Mouse (Mus musculus) G1E-ER4 (cell line): ENCODE results near the gene Olfr895. TPM values are rescaled to one million over a fixed set of nuclear protein-coding genes. Genes with fewer than 3 reads are reported as not detected.

Experiments
- GATA1 ChIP-seq: IDR thresholded peaks from one replicate; pipeline ENCODE4 v1.8.0; 2012; ENCODE audit warnings: low read length, inconsistent platforms
- polyA plus RNA-seq: library from polyadenylated mRNA; stranded (reverse); fragments of >175 nt; gene quantifications from 2 replicates; pipeline ENCODE4 v1.2.3, GENCODE M21; 2012

Gene Olfr895
- polyA plus RNA-seq, result not detected in 2 replicates

DNA sequence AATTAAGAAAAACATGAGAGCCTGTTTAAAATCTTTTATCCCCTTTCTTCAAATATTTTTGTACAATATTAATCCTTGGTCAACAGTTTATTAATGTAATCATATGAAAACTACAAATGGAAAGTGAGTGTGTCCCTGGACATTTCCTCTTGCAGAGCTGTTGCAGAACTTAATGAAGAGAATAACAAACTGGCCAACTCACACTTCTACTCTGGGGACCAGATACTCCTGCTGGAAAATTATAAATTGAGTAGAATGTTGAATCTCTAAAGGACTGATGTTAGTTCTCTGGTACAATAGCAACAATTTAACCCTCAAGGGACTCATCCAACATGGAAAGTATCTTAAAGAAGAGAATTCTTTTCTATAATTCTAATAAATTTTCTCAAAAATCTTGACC lies at the start of gene Olfr895:
Gene Olfr895, plus strand, starts transcription at position 301 of the 400 bp plus-strand sequence.
- no peak for TF ChIP-seq GATA1

DNA sequence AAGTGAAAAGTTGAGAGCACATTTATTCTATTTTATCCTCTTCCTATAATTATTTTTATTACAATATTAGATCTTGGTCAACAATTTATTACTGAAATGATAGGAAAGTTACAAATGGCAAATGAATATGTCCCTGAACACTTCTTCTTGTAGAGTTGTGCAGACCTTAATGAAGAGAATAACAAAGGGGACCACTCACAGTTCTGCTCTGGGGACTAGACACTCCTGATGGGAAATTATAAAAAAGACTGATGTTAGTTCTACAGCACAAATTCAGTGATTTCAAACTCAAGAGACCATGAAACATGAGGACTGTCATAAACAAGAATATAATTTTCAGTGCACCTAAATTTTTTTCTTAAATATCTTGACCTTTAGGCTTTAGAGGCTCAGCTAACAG lies 15.2 kb upstream of the Olfr895 start, which contains the start of gene Olfr143:
Gene Olfr143, plus strand, starts transcription at position 301 of the 400 bp plus-strand sequence.
- no peak for TF ChIP-seq GATA1

DNA sequence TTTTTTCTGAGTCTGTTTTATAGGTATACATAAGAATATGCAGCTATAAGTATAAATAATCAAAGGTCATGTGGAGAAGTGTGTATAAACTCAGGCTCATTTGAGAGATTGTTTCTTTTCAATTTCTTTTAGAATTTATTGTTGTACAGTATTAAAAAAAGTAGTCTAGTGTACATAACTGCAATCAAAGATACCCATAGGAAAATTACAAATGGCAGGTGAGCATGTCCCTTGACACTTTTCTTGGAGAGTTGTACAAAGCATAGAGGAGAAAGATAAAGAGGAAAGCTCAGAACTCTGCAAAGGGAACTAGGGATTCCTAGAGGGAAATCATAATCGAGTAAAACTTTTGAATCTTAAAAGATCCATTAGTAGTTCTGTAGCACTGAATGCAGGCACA lies 23.2 kb downstream of the Olfr895 start, which contains the start of gene Olfr896-ps1:
Gene Olfr896-ps1, plus strand, starts transcription at position 301 of the 400 bp plus-strand sequence.
- no peak for TF ChIP-seq GATA1

Other genes with a start within 250 kb of the Olfr895 start
- gene Olfr883, start 242.0 kb upstream of the Olfr895 start, polyA plus RNA-seq, result not detected in 2 replicates
- not detected in 2 replicates for gene Olfr884, start 221.3 kb upstream of the Olfr895 start, polyA plus RNA-seq
- gene Olfr885, start 206.5 kb upstream of the Olfr895 start, polyA plus RNA-seq, result not detected in 2 replicates
- gene Olfr887, start 183.8 kb upstream of the Olfr895 start, polyA plus RNA-seq, result not detected in 2 replicates
- not detected in 2 replicates for gene Olfr888, start 159.7 kb upstream of the Olfr895 start, polyA plus RNA-seq
- not detected in 2 replicates for gene Olfr889, start 152.7 kb upstream of the Olfr895 start, polyA plus RNA-seq
- gene Olfr890, start 125.3 kb upstream of the Olfr895 start, polyA plus RNA-seq, result not detected in 2 replicates
- not detected in 2 replicates for gene Olfr891, start 87.0 kb upstream of the Olfr895 start, polyA plus RNA-seq
- not detected in 2 replicates for gene Olfr893, start 59.5 kb upstream of the Olfr895 start, polyA plus RNA-seq
- gene Olfr894, start 49.8 kb upstream of the Olfr895 start, polyA plus RNA-seq, result not detected in 2 replicates
- not detected in 2 replicates for gene Olfr143, start 15.1 kb upstream of the Olfr895 start, polyA plus RNA-seq
- not detected in 2 replicates for gene Olfr896-ps1, start 23.3 kb downstream of the Olfr895 start, polyA plus RNA-seq
- gene Olfr25, start 61.2 kb downstream of the Olfr895 start, polyA plus RNA-seq, result not detected in 2 replicates
- gene Olfr898, start 80.6 kb downstream of the Olfr895 start, polyA plus RNA-seq, result not detected in 2 replicates
- not detected in 2 replicates for gene Olfr250, start 99.0 kb downstream of the Olfr895 start, polyA plus RNA-seq
- gene Olfr251, start 109.2 kb downstream of the Olfr895 start, polyA plus RNA-seq, result not detected in 2 replicates
- gene Olfr147, start 133.8 kb downstream of the Olfr895 start, polyA plus RNA-seq, result not detected in 2 replicates
- gene Olfr901, start 161.6 kb downstream of the Olfr895 start, polyA plus RNA-seq, result not detected in 2 replicates
- not detected in 2 replicates for gene Olfr902, start 179.8 kb downstream of the Olfr895 start, polyA plus RNA-seq
- not detected in 2 replicates for gene Olfr904, start 195.3 kb downstream of the Olfr895 start, polyA plus RNA-seq
- gene Olfr905, start 203.3 kb downstream of the Olfr895 start, polyA plus RNA-seq, result not detected in 2 replicates
- not detected in 2 replicates for gene Olfr906, start 219.2 kb downstream of the Olfr895 start, polyA plus RNA-seq
- 0.06 TPM in 1 of 2 replicates, not detected in the other for gene Olfr907, start 227.9 kb downstream of the Olfr895 start, polyA plus RNA-seq